In the genomic region with DNA sequence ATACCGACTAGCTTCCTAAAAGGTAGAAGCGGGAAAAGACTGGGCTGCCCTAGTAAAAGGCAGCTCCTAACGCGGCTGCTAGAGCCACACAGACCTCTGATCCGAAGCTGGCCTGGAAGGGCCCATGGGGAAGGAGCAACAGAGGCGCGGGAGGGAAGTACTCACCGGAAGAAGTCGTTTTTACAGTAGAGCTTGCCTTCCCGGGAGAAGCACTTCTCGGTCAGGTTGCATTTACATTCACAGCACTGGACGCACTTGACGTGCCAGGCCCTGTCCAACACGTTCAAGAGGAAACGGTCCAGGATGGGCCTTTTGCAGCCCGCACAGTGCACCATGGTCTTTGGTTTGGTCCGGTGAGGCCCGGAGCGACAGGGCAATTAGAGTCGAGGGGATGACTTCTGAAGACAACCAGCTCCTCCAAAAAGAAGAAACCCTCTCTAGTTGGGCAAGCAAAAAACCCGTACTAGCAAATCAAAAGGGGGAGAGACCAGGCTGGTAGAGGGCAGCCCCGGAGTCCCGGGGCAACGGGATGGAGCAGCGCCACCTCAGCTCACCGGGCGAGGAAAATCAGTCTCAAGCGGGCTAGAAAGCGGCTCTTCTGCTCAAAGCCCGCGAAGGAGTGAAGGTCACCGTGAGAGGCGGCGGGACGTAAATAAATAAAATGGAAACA, we compare ENCODE assay signal across 8 mouse cellular contexts. TPM values are rescaled to one million over a fixed set of nuclear protein-coding genes. Genes with fewer than 3 reads are reported as not detected.
DNase-seq lines count a peak whose midpoint lies in the region; ATAC-seq and TF ChIP-seq lines count a peak whose summit lies in the region.

No protein-coding gene starts in this region.

- H3K27ac ChIP-seq in hindbrain, embryonic 14.5 days = peak overlapping the region; percentile 87
- H3K27ac ChIP-seq in midbrain, embryonic 11.5 days (ENCODE audit: low read depth, low read length) = no peak overlapping the region; the same call in 1 of the 2 replicates
- no peak overlapping the region for H3K27ac ChIP-seq in layer of hippocampus, adult 2 months

- under 1% methylated on average over 35 of the region's 35 CpGs for WGBS in hindbrain, embryonic 14.5 days
- WGBS in midbrain, embryonic 11.5 days = under 1% methylated on average over 35 of the region's 35 CpGs

- H3K4me1 ChIP-seq in hindbrain, embryonic 14.5 days (replicated peaks; ENCODE audit: control insufficient read depth, insufficient read depth, low read length) = peaks cover 4% of the 10 kb centered on the region; the same call in 1 of the 2 replicates
- peaks cover 17% of the 10 kb centered on the region for H3K4me1 ChIP-seq in midbrain, embryonic 11.5 days (ENCODE audit: control insufficient read depth, insufficient read depth, low read length)

- DNase-seq in kidney, adult 18-20 months = peak; percentile 70
- no peak for DNase-seq in kidney, adult 11 months
- peak; percentile 54 for DNase-seq in embryo, embryonic 9.5 days (ENCODE audit: extremely low spot score)
- DNase-seq in hindbrain, embryonic 14.5 days (ENCODE audit: low spot score) = peak; percentile 32
- DNase-seq in midbrain, embryonic 11.5 days (ENCODE audit: low spot score, missing footprints) = peak; percentile 96
- DNase-seq in layer of hippocampus, adult 2 months (ENCODE audit: low spot score in 2 of 2) = no peak
- no peak for DNase-seq in urinary bladder, adult 2 months (ENCODE audit: low spot score)
- no peak for DNase-seq in ovary, postnatal 14 days (ENCODE audit: low spot score)

- peak overlapping the region; percentile 61 for H3K4me2 ChIP-seq in hindbrain, embryonic 14.5 days (replicated peaks)
- peak overlapping the region; percentile 72 for H3K4me2 ChIP-seq in midbrain, embryonic 11.5 days

- peak overlapping the region; percentile 90 for H3K9ac ChIP-seq in hindbrain, embryonic 14.5 days
- H3K9ac ChIP-seq in midbrain, embryonic 11.5 days (ENCODE audit: low read length) = peak overlapping the region; percentile 64

- peaks cover 49% of the 10 kb centered on the region for H3K27me3 ChIP-seq in hindbrain, embryonic 14.5 days (ENCODE audit: control insufficient read depth, insufficient read depth, low read length)
- H3K27me3 ChIP-seq in midbrain, embryonic 11.5 days (ENCODE audit: control insufficient read depth, insufficient read depth, low read length) = peaks cover 99% of the 10 kb centered on the region

- H3K9me3 ChIP-seq in hindbrain, embryonic 14.5 days (ENCODE audit: control insufficient read depth, low read length) = no peaks in the 10 kb centered on the region
- H3K9me3 ChIP-seq in midbrain, embryonic 11.5 days (ENCODE audit: control insufficient read depth, low read length) = no peaks in the 10 kb centered on the region

- ATAC-seq in hindbrain, embryonic 14.5 days (ENCODE audit: low FRiP score) = no peak
- no peak for ATAC-seq in midbrain, embryonic 11.5 days (ENCODE audit: low FRiP score)

- peaks cover 17% of the 10 kb centered on the region for H3K36me3 ChIP-seq in hindbrain, embryonic 14.5 days (replicated peaks; ENCODE audit: control insufficient read depth, insufficient read depth)
- H3K36me3 ChIP-seq in midbrain, embryonic 11.5 days (ENCODE audit: control insufficient read depth, insufficient read depth, low read length) = no peaks in the 10 kb centered on the region

- TF ChIP-seq CTCF in layer of hippocampus, adult 2 months (conservative IDR thresholded peaks at IDR 0.05) = no peak

- H3K4me3 ChIP-seq in hindbrain, embryonic 14.5 days (replicated peaks; ENCODE audit: low read length) = peak overlapping the region; percentile 61
- peak overlapping the region; percentile 40 for H3K4me3 ChIP-seq in midbrain, embryonic 11.5 days (ENCODE audit: low read depth, low read length)
- H3K4me3 ChIP-seq in layer of hippocampus, adult 2 months = no peak overlapping the region

RNA-seq across cellular contexts. Expression of gene Lhx1, which starts 1.4 kb away (rescaled TPM):
- 43.2 and 46.4 TPM in 2 replicates for polyA plus RNA-seq in hindbrain, embryonic 14.5 days (2014; fragmentation: Nextera tagmentation; extraction: Ambion mirVana)
- polyA plus RNA-seq in midbrain, embryonic 11.5 days (2014; fragmentation: Nextera tagmentation; extraction: Ambion mirVana) = 32.8 and 37.6 TPM in 2 replicates
- under 1 TPM; 0.20 to 0.33 TPM for total RNA-seq in layer of hippocampus, adult 2 months (2021)
- not detected in 2 replicates for polyA plus RNA-seq in urinary bladder, adult 2 months (2012; rRNA removed)

RNA-seq across cellular contexts. Expression of gene Aatf, which starts 10.7 kb away (rescaled TPM):
- 44.5 and 45.3 TPM in 2 replicates for polyA plus RNA-seq in hindbrain, embryonic 14.5 days (2014; fragmentation: Nextera tagmentation; extraction: Ambion mirVana)
- polyA plus RNA-seq in midbrain, embryonic 11.5 days (2014; fragmentation: Nextera tagmentation; extraction: Ambion mirVana) = 54.8 and 63.8 TPM in 2 replicates
- total RNA-seq in layer of hippocampus, adult 2 months (2021) = 10 to 100 TPM; 20.8 to 21.3 TPM
- polyA plus RNA-seq in urinary bladder, adult 2 months (2012; rRNA removed) = 6.2 and 9.8 TPM in 2 replicates

Comparison
In these comparisons a context has a peak if more than half of its experiments do, and no peak if none do; other contexts are left out.
1. DNase-seq: peak in kidney, adult 18-20 months (single experiment), embryo, embryonic 9.5 days (single experiment), hindbrain, embryonic 14.5 days (single experiment) and midbrain, embryonic 11.5 days (single experiment); none in kidney, adult 11 months (single experiment), layer of hippocampus, adult 2 months (0 of 2), urinary bladder, adult 2 months (single experiment) and ovary, postnatal 14 days (single experiment).
2. RNA of gene Lhx1, which starts 1.4 kb away (polyA plus RNA-seq): 43.2 to 46.4 TPM in hindbrain, embryonic 14.5 days and 32.8 to 37.6 TPM in midbrain, embryonic 11.5 days; not detected in urinary bladder, adult 2 months; every median in the first group is over 10 times any median in the second.